Mouse (Mus musculus) spleen, adult 2 months (tissue): Measurements from ENCODE around the gene Wdr83.

Source experiments
- CTCF ChIP-seq: fragments of 200-500 bp; IDR thresholded peaks from 2 replicates; pipeline ENCODE4 v1.5.1; 2011; ENCODE audit warnings: mild to moderate bottlenecking, inconsistent platforms; ENCODE audit not compliant: insufficient read depth, insufficient read length, insufficient replicate concordance; ENCODE audit errors: extremely low read depth
- POLR2A ChIP-seq: fragments of 200-500 bp; IDR thresholded peaks from 2 replicates; pipeline ENCODE4 v1.6.1; 2011; ENCODE audit warnings: low read depth, low read length, inconsistent platforms

DNA sequence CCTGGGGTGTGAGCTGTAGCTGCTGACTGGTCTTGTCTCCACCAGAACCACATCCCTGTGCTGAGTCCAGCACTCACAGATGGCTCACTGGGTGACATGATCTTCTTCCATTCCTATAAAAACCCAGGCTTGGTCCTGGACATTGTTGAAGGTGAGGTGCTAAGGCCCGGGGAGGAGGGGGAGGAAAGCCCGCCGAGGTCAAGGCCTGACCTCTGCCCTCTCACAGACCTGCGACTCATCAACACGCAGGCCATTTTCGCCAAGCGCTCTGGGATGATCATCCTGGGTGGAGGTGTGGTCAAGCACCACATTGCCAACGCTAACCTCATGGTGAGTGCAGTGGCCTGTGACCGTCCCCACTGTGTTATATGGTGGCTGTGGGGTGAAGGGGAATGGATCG lies 6.9 kb downstream of the Wdr83 start:
- TF ChIP-seq CTCF (no peak), POLR2A (no peak)
